Mouse (Mus musculus) embryonic facial prominence, embryonic 15.5 days (tissue): ENCODE measurements around the gene Pigt. TPM values are rescaled to one million over a fixed set of nuclear protein-coding genes. Genes with fewer than 3 reads are reported as not detected.
A peak's percentile ranks its signal among the peaks of the same experiment; 100 is the strongest.

Experiments used
- ATAC-seq: fragments of 200-750 bp; cut with Nextera tagmentation; 2 replicates; pipeline ENCODE4 v1.8.0; 2017; ENCODE audit warnings: low read depth, moderate TSS enrichment; ENCODE audit not compliant: insufficient number of reproducible peaks, low FRiP score, low TSS enrichment
- H3K27ac ChIP-seq: fragments of 300-500 bp; sonication (generic); replicated peaks from 2 replicates; pipeline ENCODE4 v1.5.1; 2015; ENCODE audit warnings: mild to moderate bottlenecking, inconsistent platforms
- H3K27me3 ChIP-seq: fragments of 300-500 bp; sonication (generic); 2 replicates; pipeline ENCODE4 v1.6.1; 2015; ENCODE audit warnings: inconsistent platforms
- H3K36me3 ChIP-seq: fragments of 300-500 bp; sonication (generic); 2 replicates; pipeline ENCODE4 v1.6.1; 2015; ENCODE audit warnings: mild to moderate bottlenecking, inconsistent platforms
- H3K4me1 ChIP-seq: fragments of 300-500 bp; sonication (generic); 2 replicates; pipeline ENCODE4 v1.6.1; 2015; ENCODE audit warnings: inconsistent platforms
- H3K4me2 ChIP-seq: fragments of 300-500 bp; sonication (generic); replicated peaks from 2 replicates; pipeline ENCODE4 v1.6.1; 2015; ENCODE audit warnings: mild to moderate bottlenecking, inconsistent platforms
- H3K4me3 ChIP-seq: fragments of 300-500 bp; sonication (generic); replicated peaks from 2 replicates; pipeline ENCODE4 v1.5.1; 2015; ENCODE audit warnings: mild to moderate bottlenecking, inconsistent platforms
- H3K9ac ChIP-seq: fragments of 300-500 bp; sonication (generic); 2 replicates; pipeline ENCODE4 v1.6.1; 2015; ENCODE audit warnings: inconsistent platforms
- H3K9me3 ChIP-seq: fragments of 300-500 bp; sonication (generic); replicated peaks from 2 replicates; pipeline ENCODE4 v1.6.1; 2016; ENCODE audit warnings: inconsistent platforms
- WGBS: fragments of 180-500 bp; shearing (Covaris S2); methylation state at CpG from one replicate; pipeline ENCODE4 v1.1.7; 2015; 5-methylcytosine and 5-hydroxymethylcytosine counted together
- polyA plus RNA-seq: library from polyadenylated mRNA; unstranded; fragments of >200 nt; fragmentation: Nextera tagmentation; extraction: Ambion mirVana; gene quantifications from 2 replicates; pipeline ENCODE4 v1.2.1, GENCODE M21; 2015

Pigt gene
- 63.0 and 70.5 TPM in 2 replicates for polyA plus RNA-seq

GRCm38 (mm10) chr2:164496847-164497690 is at the start of gene Pigt:
Pigt (plus strand) TSS chr2:164497520.
- Histone ChIP-seq H3K27ac (peak within 1 kb of the TSS; percentile 17; the same call in 1 of the 2 replicates), H3K9me3 (no peaks in the 10 kb centered on the region), H3K36me3 (peaks cover 30% of the 10 kb centered on the region), H3K4me1 (peaks cover 9% of the 10 kb centered on the region), H3K4me3 (peak within 1 kb of the TSS; percentile 89), H3K9ac (peak within 1 kb of the TSS; percentile 58), H3K4me2 (peak within 1 kb of the TSS; percentile 98), H3K27me3 (no peaks in the 10 kb centered on the region)
- ATAC-seq: peak; percentile 87
- WGBS: 4% methylated on average over 43 of the region's 43 CpGs

DNA sequence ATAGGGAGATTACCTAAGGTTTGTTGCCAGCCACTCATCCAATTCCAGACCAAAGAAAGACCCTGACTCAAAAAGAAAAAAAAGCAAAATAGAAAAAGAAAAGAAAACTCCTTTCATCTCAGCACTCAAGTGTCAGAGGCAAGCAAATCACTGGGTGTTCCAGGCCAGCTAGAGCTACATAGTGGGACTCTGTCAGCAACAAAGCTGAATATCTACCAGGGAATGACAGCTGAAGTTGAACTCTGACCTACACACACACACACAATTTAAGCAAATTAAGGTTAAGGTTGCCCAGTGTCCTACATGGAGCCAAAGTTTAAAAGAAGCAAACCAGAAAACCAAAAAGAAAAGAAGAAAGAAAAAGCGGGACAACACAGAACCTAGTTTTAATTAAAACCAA is 49.2 kb upstream of the Pigt start:
- Histone ChIP-seq H3K4me2 (no peak overlapping the region), H3K36me3 (no peaks in the 10 kb centered on the region), H3K27ac (no peak overlapping the region), H3K27me3 (no peaks in the 10 kb centered on the region), H3K9me3 (no peaks in the 10 kb centered on the region), H3K4me1 (peaks cover 28% of the 10 kb centered on the region), H3K9ac (no peak overlapping the region), H3K4me3 (no peak overlapping the region)
- no peak for ATAC-seq
- 70% methylated on average over 1 of the region's 1 CpGs for whole genome bisulfite sequencing

DNA sequence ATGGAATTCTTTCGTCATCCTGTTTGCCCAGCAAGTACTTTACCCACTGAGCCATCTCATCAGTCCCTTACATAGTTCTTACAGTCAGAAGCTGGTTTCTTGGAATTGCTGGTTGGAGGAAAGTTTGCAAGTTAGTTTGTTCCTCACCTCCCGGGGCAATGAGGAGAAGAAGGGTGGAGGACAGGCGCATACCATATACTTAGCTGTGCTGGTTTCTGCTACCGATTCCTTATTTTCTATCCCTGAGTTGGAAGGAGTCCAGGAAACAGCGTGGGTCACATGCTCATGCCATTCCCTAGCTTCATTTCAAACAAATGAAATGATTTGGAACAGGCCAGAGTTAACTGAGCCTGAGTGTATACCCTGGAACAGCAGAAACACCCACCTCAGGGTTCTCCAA is 48.4 kb upstream of the Pigt start:
- Histone ChIP-seq H3K9me3 (no peaks in the 10 kb centered on the region), H3K9ac (no peak overlapping the region; the same call in 1 of the 2 replicates), H3K27me3 (no peaks in the 10 kb centered on the region), H3K27ac (peak overlapping the region; percentile 61; the same call in 1 of the 2 replicates), H3K4me1 (peaks cover 23% of the 10 kb centered on the region), H3K4me2 (no peak overlapping the region), H3K36me3 (no peaks in the 10 kb centered on the region), H3K4me3 (no peak overlapping the region)
- 43% methylated on average over 5 of the region's 5 CpGs for WGBS
- ATAC-seq: 0 out of 2 replicates have a peak, but pooled peaks have one; percentile 30

- no peaks in the 10 kb centered on the region for H3K36me3 ChIP-seq
- H3K27ac ChIP-seq: peak overlapping the region; percentile 61; the same call in 1 of the 2 replicates
- 80% methylated on average over 14 of the region's 14 CpGs for WGBS
- no peak overlapping the region for H3K9ac ChIP-seq
- H3K4me3 ChIP-seq: no peak overlapping the region
- H3K4me1 ChIP-seq: peaks cover 25% of the 10 kb centered on the region
- ATAC-seq: peak; percentile 58
- H3K4me2 ChIP-seq: no peak overlapping the region
- no peaks in the 10 kb centered on the region for H3K27me3 ChIP-seq
- H3K9me3 ChIP-seq: no peaks in the 10 kb centered on the region
Measured at GRCm38 (mm10) chr2:164449341-164450042, 47.8 kb upstream of the Pigt start.

DNA sequence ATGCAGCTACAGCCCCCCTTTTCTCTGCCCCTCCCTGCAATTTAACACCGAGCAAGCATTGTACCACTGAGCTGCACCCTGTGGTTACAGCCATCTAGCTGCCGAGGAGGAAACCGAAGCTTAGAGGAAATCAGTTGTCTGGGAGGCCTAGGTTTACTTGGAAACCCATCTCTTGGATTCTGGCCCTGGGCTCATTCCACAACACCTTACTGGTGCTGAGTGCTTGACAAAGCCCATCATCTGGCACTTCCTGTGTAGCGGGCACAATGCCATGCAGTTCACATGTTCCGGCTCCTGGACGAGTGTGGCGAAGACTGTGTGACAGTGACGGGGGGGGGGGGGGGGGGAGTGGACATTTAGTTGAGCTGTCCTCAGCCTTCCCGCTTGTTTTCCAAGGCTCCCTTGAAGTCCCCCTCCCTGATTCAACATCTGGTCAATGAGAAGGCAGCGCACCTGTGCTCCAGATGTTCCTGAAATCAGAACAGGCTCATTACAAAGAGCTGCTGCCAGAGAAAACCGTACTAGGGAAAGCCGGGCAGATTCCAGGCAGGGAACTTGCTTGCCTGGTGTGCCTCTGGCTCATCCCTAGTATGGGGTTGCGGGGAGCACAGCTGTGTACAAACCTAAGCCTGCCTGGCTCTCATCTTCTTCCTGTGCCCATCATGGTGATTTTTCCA is 45.2 kb upstream of the Pigt start:
- Histone ChIP-seq H3K27me3 (no peaks in the 10 kb centered on the region), H3K4me3 (no peak overlapping the region), H3K27ac (peak overlapping the region; percentile 55; the same call in 1 of the 2 replicates), H3K9me3 (no peaks in the 10 kb centered on the region), H3K9ac (no peak overlapping the region), H3K4me2 (no peak overlapping the region), H3K36me3 (no peaks in the 10 kb centered on the region), H3K4me1 (peaks cover 52% of the 10 kb centered on the region)
- WGBS: 29% methylated on average over 13 of the region's 13 CpGs
- peak; percentile 49; the same call in 1 of the 2 replicates for ATAC-seq

DNA sequence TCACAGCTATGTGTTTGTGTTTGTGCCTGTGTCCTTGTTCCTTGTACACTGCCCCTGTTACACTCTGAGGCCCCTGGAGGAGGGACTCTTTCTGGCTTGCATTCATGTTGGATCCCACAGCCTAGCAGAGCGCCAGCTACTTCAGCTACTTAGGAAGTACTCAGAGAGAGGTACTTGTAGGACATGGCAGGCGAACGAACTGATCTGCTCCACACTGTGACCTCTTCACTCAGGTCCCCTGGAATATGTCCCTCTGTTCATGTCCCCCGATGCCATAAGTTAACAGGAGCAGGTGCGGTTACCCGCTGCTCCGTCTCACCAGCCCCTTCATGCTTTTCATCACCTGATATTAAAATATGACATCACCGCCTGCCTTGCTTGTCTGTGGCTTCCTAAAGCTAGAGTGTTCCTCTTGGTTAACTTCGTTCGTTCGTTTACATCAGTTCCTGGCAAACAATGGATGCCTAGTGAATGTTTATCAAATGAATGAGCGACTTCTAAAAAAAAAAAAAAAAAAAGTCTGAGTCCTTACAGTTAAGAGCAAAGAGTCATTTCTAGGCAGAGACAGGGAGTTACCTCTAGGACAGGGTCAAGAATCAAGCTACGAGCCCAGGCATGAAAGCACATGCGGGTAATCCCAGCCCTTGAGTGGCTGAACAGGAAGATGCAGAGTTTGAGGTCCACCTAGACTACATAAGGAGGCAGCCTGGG is 44.1 kb upstream of the Pigt start:
- H3K4me1 ChIP-seq: peaks cover 52% of the 10 kb centered on the region
- no peaks in the 10 kb centered on the region for H3K9me3 ChIP-seq
- H3K9ac ChIP-seq: no peak overlapping the region
- WGBS: 71% methylated on average over 14 of the region's 14 CpGs
- H3K36me3 ChIP-seq: no peaks in the 10 kb centered on the region
- no peak overlapping the region for H3K4me2 ChIP-seq
- no peak for ATAC-seq
- H3K4me3 ChIP-seq: no peak overlapping the region
- H3K27me3 ChIP-seq: no peaks in the 10 kb centered on the region
- no peak overlapping the region for H3K27ac ChIP-seq

- ATAC-seq: no peak
- Histone ChIP-seq H3K9me3 (no peaks in the 10 kb centered on the region), H3K4me2 (no peak overlapping the region), H3K27me3 (no peaks in the 10 kb centered on the region), H3K9ac (no peak overlapping the region), H3K4me1 (peaks cover 47% of the 10 kb centered on the region), H3K27ac (no peak overlapping the region), H3K36me3 (no peaks in the 10 kb centered on the region), H3K4me3 (no peak overlapping the region)
- 58% methylated on average over 7 of the region's 7 CpGs for WGBS
Measured at GRCm38 (mm10) chr2:164453887-164454500, 43.3 kb upstream of the Pigt start.

DNA sequence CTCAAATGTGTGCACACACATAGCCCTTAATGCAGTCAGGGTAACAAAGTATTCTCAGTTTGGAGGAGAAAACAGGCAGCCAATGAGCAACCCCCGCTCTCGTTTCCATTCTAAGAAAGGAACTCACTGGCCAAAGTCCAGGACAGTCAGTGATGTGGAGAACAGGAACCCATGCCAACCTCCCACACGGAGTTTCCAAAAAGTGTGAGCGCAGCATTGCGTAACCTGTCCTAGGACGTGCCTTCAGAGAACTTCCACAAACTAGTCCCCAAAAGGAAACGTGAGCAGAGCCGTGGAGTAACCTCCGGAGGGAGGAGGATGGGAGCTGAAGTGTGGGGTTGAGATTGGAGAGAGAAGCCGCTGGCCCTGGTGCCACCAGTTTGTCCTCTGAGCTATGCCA is 42.5 kb upstream of the Pigt start:
- H3K4me2 ChIP-seq: no peak overlapping the region
- H3K4me1 ChIP-seq: peaks cover 47% of the 10 kb centered on the region
- no peaks in the 10 kb centered on the region for H3K9me3 ChIP-seq
- no peak overlapping the region for H3K4me3 ChIP-seq
- H3K27me3 ChIP-seq: no peaks in the 10 kb centered on the region
- ATAC-seq: no peak
- no peak overlapping the region for H3K27ac ChIP-seq
- no peak overlapping the region for H3K9ac ChIP-seq
- H3K36me3 ChIP-seq: no peaks in the 10 kb centered on the region
- 61% methylated on average over 10 of the region's 10 CpGs for WGBS

DNA sequence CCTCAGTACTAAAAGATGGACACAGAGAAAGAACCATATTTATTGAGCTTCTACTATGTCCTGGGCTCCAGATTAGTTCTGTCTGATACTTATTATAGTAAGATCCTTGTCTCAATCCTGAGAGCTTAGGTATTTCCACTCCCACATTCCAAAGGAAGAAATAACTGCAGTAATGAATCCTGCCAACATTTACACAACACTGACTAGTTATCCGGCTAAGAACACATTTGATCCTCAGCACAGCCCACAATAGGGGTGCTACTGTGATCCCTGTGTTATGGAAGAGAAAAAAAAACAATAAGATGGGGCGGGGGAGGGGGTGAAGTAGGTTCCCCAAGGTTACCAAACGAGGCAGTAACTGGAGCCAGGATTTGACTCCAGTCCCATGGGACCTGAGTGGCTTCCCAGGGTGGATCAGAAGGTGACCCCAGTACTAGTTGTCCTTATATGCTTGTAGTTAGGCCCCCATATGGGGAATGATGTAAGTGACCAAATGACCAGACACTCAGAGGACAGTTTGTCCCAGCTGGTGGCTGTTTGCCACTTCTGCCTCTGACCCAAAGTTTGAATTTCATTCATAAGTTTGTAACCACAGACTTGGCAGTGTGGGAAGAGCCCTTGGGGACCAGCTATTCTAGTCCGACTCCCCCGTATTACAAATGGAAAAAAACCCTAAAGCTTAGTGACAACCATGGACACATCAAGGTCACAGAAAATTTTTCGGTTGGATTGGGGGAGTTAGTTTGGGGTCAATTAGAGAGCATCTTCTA is 41.7 kb upstream of the Pigt start:
- H3K9ac ChIP-seq: no peak overlapping the region
- ATAC-seq: no peak
- H3K4me2 ChIP-seq: no peak overlapping the region
- H3K9me3 ChIP-seq: no peaks in the 10 kb centered on the region
- H3K4me3 ChIP-seq: no peak overlapping the region
- WGBS: 47% methylated on average over 6 of the region's 6 CpGs
- no peaks in the 10 kb centered on the region for H3K36me3 ChIP-seq
- H3K27ac ChIP-seq: no peak overlapping the region
- peaks cover 47% of the 10 kb centered on the region for H3K4me1 ChIP-seq
- H3K27me3 ChIP-seq: no peaks in the 10 kb centered on the region

DNA sequence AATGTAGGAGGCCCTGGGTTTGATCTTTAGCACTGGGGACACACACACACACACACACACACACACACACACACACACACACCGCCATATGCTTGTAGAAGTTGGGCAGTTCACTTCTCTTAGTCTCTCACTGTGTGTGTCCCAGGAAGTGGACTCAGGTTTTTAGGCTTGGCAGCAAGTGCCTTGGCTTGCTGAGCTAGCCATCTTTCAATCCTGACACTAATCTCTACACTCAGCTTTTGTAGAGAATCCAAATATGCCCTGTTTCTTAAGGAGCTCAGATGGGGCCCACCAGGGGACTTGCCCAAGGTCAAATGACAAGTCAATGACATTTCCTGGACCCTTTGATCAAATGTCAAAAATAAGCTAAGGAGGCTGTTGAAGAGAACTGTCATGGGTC is 40.9 kb upstream of the Pigt start:
- WGBS: 85% methylated on average over 1 of the region's 1 CpGs
- Histone ChIP-seq H3K27me3 (no peaks in the 10 kb centered on the region), H3K4me3 (no peak overlapping the region), H3K4me2 (0 out of 2 replicates have a peak overlapping the region, but pooled peaks have one; percentile 38), H3K9me3 (no peaks in the 10 kb centered on the region), H3K27ac (no peak overlapping the region), H3K4me1 (peaks cover 47% of the 10 kb centered on the region), H3K36me3 (no peaks in the 10 kb centered on the region), H3K9ac (no peak overlapping the region)
- ATAC-seq: no peak
